Mouse (Mus musculus) WW6 (cell line): Measurements from ENCODE around the gene 1700007K13Rik.
"Not testable (repeated sequence)": the region's sequence is repeated elsewhere in the genome, so short reads cannot be mapped to it uniquely, and the experiment has no call there.

Experiments used
- DNase-seq: peaks from one replicate; pipeline ENCODE4 v3.0.0-alpha.2; 2013; ENCODE audit warnings: low read depth, low spot score

Gene 1700007K13Rik

GRCm38 (mm10) chr2:28465836-28466518, at the start of gene 1700007K13Rik:
Gene 1700007K13Rik (minus strand): TSS chr2:28466332.
- peak; percentile 82 for DNase-seq

- peak; percentile 81 for DNase-seq
Observed at GRCm38 (mm10) chr2:28514489-28514888, 48.4 kb upstream of the 1700007K13Rik start.

DNA sequence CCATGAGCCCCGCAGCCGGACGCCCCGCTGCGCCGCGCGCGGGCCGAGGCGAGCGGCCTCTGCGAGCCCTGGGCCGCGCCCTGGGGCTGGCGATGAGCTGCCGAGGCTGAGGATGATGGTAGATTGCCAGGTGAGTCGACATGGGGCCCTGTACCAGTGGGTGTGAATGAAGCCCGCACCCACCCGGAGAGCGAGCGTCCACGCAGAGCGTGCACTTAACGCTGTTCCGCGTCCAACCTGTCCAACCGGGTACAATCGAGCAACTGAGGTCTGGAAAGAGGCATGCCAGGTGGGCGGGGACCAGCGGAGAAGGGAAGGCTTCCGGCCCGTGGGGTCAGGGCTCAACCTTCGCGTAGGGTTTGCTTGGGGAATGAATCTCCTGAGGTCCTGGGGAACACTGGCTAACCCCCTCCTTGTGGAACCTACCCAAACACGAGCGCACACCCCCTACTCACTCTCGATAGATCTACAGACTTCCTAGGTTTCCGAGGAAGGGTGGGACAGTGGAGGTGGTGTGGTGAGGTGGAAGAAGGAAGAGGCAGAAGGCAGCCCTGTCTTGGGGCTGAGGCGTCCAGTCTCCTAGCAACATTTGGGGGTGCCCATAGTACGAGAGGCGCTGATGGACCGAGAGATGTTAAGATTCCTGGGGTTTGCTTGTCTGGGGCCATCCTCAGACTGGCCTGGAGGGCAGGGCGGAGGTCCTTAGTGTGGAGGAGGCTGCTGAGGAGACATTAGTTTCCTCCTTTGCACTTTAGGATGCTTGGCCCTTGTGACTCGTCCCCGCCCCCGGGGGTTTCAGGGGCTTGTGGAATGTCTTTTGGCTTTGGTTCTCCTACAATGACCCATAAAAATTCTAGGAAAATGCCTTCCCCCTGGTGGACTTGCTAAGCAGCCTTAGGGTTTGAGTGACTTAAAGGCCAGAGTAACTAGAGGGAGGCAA, 47.6 kb upstream of the 1700007K13Rik start:
- DNase-seq: no peak

DNA sequence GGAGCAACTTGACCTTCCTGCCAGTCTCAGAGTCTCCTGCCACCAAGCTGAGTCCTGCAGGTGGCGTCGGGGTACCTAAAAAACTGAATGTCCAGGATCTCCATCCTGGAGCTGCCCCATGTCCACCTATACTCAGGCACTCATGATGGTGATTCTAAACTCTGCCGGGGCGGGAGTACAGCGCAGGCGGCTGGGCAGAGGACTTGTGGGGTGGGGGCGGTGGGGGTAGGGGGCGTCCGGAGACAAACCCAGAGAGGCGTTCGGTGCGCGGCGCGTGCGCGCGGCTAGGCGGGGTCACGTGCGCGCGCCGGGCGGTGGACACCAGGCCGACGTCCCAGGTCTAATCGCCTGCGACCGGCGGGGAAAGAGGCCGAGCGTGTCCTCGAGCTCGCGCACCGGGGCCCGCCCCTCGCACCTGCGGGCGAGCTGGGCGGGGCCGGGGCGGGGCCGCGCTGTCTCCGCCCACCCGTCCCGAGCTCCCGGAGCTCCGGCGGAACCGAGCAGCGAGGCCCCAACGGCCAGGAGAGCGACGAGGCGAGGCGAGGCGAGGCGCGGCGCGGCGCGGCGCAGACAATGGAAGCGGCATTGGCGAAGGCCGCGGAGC, 46.8 kb upstream of the 1700007K13Rik start, which contains the start of gene Ralgds:
Gene Ralgds (plus strand): TSS at position 328 of the 604 bp plus-strand sequence.
- DNase-seq: no peak

GRCm38 (mm10) chr2:28511600-28511999, 45.5 kb upstream of the 1700007K13Rik start:
- DNase-seq: not testable (repeated sequence)

- DNase-seq: no peak
Observed at GRCm38 (mm10) chr2:28506291-28506690, 40.2 kb upstream of the 1700007K13Rik start.

- DNase-seq: no peak
Observed at GRCm38 (mm10) chr2:28505795-28506194, 39.7 kb upstream of the 1700007K13Rik start, which contains the start of gene Gm10134. Gene Gm10134 (plus strand): TSS chr2:28506095.

DNA sequence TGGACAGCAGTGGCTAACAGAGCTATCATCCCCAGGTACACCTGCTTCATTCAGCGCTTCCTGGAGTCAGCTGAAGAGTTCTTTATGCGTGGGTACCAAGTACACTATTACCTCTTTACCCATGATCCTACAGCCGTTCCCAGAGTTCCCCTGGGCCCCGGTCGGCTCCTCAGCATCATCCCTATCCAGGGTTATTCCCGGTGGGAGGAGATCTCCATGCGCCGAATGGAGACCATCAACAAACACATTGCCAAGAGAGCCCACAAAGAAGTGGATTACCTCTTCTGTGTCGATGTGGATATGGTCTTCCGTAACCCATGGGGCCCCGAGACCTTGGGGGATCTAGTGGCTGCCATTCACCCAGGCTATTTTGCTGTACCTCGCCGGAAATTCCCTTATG, 38.5 kb upstream of the 1700007K13Rik start:
- DNase-seq: no peak

- no peak for DNase-seq
Observed at GRCm38 (mm10) chr2:28502987-28503386, 36.9 kb upstream of the 1700007K13Rik start.

GRCm38 (mm10) chr2:28498431-28498830, 32.3 kb upstream of the 1700007K13Rik start:
- no peak for DNase-seq

DNA sequence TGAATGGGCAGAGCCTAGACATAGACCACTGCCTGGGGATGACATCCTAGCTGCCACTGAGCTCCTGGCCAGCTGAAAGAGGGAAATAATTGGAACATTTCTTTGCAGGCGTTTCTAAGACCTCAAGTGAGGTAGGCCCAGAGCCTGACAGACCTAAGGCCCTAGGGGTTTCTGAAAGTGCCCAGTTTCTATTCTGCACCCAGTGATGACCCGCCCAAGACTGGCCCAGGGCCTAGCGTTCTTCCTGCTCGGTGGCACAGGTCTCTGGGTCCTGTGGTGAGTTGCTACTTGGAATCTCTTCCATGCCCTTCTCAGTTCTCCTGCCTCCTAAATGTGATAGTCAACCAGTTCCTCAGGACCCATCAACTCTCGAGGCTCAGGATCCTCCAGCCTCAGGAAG, 31.4 kb upstream of the 1700007K13Rik start:
- no peak for DNase-seq

GRCm38 (mm10) chr2:28496671-28497070, 30.5 kb upstream of the 1700007K13Rik start, which contains the start of gene Gbgt1:
Gene Gbgt1 (plus strand): TSS chr2:28496891.
- no peak for DNase-seq

GRCm38 (mm10) chr2:28495801-28496595, 29.9 kb upstream of the 1700007K13Rik start:
- no peak for DNase-seq

DNA sequence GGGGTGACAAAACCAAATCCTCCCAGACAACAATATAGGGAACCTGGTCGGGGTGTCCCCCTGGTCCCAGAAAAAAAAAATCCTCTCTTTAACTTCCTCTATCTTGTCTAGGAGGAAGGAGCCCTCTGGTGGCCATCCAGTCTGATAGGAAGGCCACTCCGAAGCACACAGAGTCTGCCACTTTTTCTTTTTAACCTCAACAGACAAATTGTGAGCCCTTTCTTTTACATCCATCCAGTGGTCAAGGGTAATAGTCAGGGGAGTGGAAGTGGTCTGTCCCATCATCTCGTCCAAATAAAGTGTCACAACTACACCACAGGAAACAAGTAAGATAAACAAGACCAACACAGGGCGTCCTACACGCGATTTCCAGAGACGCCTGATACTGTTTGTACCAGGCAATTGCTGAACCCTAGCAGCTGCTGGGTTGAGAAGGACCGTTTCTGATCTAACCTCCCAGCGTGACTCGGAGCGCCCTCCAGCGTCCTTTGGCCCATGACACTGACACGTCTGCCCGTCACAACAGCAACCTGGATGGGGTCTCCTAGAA, 29.1 kb upstream of the 1700007K13Rik start:
- no peak for DNase-seq

- DNase-seq: no peak
Observed at GRCm38 (mm10) chr2:28494521-28494920, 28.4 kb upstream of the 1700007K13Rik start.

DNA sequence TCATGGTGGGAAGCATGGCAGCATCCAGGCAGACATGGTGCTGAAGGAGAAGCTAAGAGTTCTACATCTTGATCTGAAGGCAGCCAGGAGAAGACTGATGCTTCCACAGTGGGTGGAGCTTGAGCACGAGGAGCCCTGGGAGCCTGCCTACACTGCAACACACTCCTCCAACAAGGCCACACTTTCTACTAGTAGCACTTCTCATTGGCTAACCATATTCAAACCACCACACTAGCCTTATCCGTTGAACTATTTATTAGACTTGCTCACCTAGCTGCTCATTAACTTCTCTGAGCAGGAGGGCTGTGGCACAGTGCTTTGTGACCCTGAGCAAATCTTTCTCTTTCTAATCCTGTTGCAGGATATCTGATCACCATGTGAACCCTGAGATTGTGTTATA, 17.7 kb upstream of the 1700007K13Rik start:
- DNase-seq: no peak

GRCm38 (mm10) chr2:28479208-28480204, 13.4 kb upstream of the 1700007K13Rik start:
- peak; percentile 39 for DNase-seq

DNA sequence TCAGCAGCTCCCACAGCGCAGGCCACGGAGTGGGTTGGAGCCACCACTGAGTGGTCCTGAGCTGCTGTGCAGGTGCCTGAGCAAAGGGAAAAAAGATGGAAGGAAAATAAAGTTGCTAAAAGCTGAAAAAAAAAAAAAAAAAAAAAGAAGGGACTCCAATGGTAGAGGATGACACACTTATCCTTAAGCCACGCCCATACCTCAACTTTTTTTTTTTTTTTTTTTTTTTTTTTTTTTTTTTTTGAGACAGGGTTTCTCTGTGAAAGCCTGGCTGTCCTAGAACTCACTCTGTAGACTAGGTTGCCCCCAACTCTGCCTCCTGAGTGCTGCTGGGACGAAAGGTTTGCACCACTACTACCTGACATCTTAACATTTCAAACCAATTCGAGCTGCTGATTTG, 11.9 kb upstream of the 1700007K13Rik start:
- DNase-seq: not testable (repeated sequence)

GRCm38 (mm10) chr2:28472011-28472410, 5.9 kb upstream of the 1700007K13Rik start:
- not testable (repeated sequence) for DNase-seq
